Comparison of ENCODE assay signal across 8 mouse cellular contexts in the genomic region with DNA sequence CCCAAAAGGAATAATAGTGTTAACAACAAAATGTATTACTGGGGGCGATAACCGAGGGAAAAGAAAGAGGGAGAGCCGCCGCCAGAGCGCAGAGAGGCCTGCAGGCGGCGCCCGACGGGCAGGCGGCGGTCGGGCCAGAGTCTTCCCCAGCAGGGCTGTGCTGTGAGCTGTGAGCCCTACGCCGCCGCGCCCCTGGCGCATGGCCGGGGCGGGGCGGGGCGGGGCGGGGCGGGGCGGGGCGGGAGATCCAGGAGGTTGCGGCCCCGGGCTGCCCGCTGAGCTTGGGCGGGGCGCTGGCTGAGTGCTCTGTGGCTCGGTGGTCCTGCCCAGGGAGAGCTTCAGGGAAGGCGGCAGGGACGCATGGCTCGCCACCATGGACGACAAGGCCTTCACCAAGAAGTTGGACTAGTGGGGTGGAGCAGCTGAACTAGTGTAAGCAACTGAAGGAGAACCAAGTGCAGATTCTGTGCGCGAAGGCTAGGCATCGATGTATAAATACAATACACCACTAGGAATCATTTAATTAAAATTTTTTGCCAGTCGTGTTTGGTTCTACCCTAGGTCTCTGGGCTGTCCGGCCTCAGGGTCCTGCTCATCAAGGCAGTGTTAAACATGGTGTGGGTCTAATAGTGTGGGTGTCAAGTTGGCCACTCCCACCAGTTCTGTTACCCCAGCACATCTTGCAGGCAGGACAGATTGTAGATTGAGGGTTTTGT. TPM values are rescaled to one million over a fixed set of nuclear protein-coding genes. Genes with fewer than 3 reads are reported as not detected.
DNase-seq lines count a peak whose midpoint lies in the region; ATAC-seq and TF ChIP-seq lines count a peak whose summit lies in the region.

No protein-coding gene starts in this region.

- TF ChIP-seq CTCF in brain, embryonic 14.5 days (IDR thresholded peaks at IDR 0.05; ENCODE audit: borderline replicate concordance, extremely low read depth, insufficient read depth, insufficient read length) = peak; percentile 73

- intact Hi-C loops in left cerebral cortex, postnatal 14 days (cut with DNase I) = no loop called here

- peak overlapping the region; percentile 39 for H3K4me3 ChIP-seq in hindbrain, embryonic 13.5 days
- H3K4me3 ChIP-seq in megakaryocyte, embryonic 14.5 days (replicated peaks) = peak overlapping the region; percentile 90

- H3K9me3 ChIP-seq in hindbrain, embryonic 13.5 days = no peaks in the 10 kb centered on the region
- H3K9me3 ChIP-seq in megakaryocyte, embryonic 14.5 days = no peaks in the 10 kb centered on the region

- peak; percentile 54 for DNase-seq in MEL-GATA-1-ER (ENCODE audit: extremely low read depth, low read depth)
- DNase-seq in brain, embryonic 14.5 days (ENCODE audit: low read depth) = peak; percentile 71
- DNase-seq in gastrocnemius, adult 18-20 months (ENCODE audit: low spot score) = peak; percentile 56
- DNase-seq in left cerebral cortex, postnatal 14 days (ENCODE audit: low spot score in 2 of 2) = peak; percentile 10 to 38
- peak; percentile 49 for DNase-seq in right cerebral cortex, postnatal 14 days
- DNase-seq in urinary bladder, postnatal 25 days (ENCODE audit: low spot score) = peak; percentile 48

- H3K27me3 ChIP-seq in hindbrain, embryonic 13.5 days = no peaks in the 10 kb centered on the region
- no peaks in the 10 kb centered on the region for H3K27me3 ChIP-seq in megakaryocyte, embryonic 14.5 days (replicated peaks)

- H3K4me1 ChIP-seq in hindbrain, embryonic 13.5 days (replicated peaks) = no peaks in the 10 kb centered on the region
- H3K4me1 ChIP-seq in megakaryocyte, embryonic 14.5 days = peaks cover 17% of the 10 kb centered on the region

- H3K9ac ChIP-seq in hindbrain, embryonic 13.5 days = peak overlapping the region; percentile 46

- TF ChIP-seq POLR2A in brain, embryonic 14.5 days (IDR thresholded peaks at IDR 0.05; ENCODE audit: borderline replicate concordance, extremely low read depth, insufficient read depth, insufficient read length, poor library complexity, severe bottlenecking) = no peak

- 7% methylated on average over 36 of the region's 40 CpGs for WGBS in hindbrain, embryonic 13.5 days

- no peak overlapping the region for H3K27ac ChIP-seq in hindbrain, embryonic 13.5 days

- peak; percentile 98 for ATAC-seq in hindbrain, embryonic 13.5 days (ENCODE audit: low FRiP score)

- H3K36me3 ChIP-seq in hindbrain, embryonic 13.5 days = no peaks in the 10 kb centered on the region
- no peaks in the 10 kb centered on the region for H3K36me3 ChIP-seq in megakaryocyte, embryonic 14.5 days (replicated peaks; ENCODE audit: low read length)

- peak overlapping the region; percentile 54 for H3K4me2 ChIP-seq in hindbrain, embryonic 13.5 days

RNA-seq across cellular contexts. Expression of gene Ms4a18, which starts 27.3 kb away (rescaled TPM):
- not detected in 2 replicates for polyA plus RNA-seq in brain, embryonic 14.5 days (2012; rRNA removed)
- total RNA-seq in gastrocnemius, adult 18-20 months (2021) = not detected
- not detected in 2 replicates for polyA plus RNA-seq in hindbrain, embryonic 13.5 days (2015; fragmentation: Nextera tagmentation; extraction: Ambion mirVana)
- not detected for total RNA-seq in left cerebral cortex, postnatal 14 days (2021)
- polyA plus RNA-seq in megakaryocyte, embryonic 14.5 days (2012; ENCODE audit: insufficient read depth, low replicate concordance) = not detected in 2 replicates

RNA-seq across cellular contexts. Expression of gene Ms4a8a, which starts 35.7 kb away (rescaled TPM):
- polyA plus RNA-seq in brain, embryonic 14.5 days (2012; rRNA removed) = not detected in 2 replicates
- total RNA-seq in gastrocnemius, adult 18-20 months (2021) = under 1 TPM; 0.69 to 0.84 TPM
- not detected in 2 replicates for polyA plus RNA-seq in hindbrain, embryonic 13.5 days (2015; fragmentation: Nextera tagmentation; extraction: Ambion mirVana)
- not detected for total RNA-seq in left cerebral cortex, postnatal 14 days (2021)
- not detected in 2 replicates for polyA plus RNA-seq in megakaryocyte, embryonic 14.5 days (2012; ENCODE audit: insufficient read depth, low replicate concordance)

RNA-seq across cellular contexts. Expression of gene Ms4a15, which starts 52.1 kb away (rescaled TPM):
- not detected in 2 replicates for polyA plus RNA-seq in brain, embryonic 14.5 days (2012; rRNA removed)
- not detected for total RNA-seq in gastrocnemius, adult 18-20 months (2021)
- polyA plus RNA-seq in hindbrain, embryonic 13.5 days (2015; fragmentation: Nextera tagmentation; extraction: Ambion mirVana) = not detected in 2 replicates
- under 1 TPM in 1 of 2 experiments, not detected in 1; 0.80 TPM for total RNA-seq in left cerebral cortex, postnatal 14 days (2021)
- polyA plus RNA-seq in megakaryocyte, embryonic 14.5 days (2012; ENCODE audit: insufficient read depth, low replicate concordance) = not detected in 2 replicates
